Mouse (Mus musculus) lung, embryonic 14.5 days (tissue): ENCODE measurements at regions not wholly inside any gene's neighbourhood (a gene's known extent, or its start where the extent isn't known, plus 50 kb on each side); places are given as distances from the start of the nearest gene placed in this dataset.

ENCODE experiments used
- ATAC-seq: fragments of 200-750 bp; cut with Nextera tagmentation; 2 replicates; pipeline ENCODE4 v1.8.0; 2017; ENCODE audit warnings: mild to moderate bottlenecking, moderate TSS enrichment, moderate library complexity; ENCODE audit not compliant: insufficient read depth
- DNase-seq: peaks from one replicate; pipeline ENCODE4 v3.0.0-alpha.2; 2015
- H3K27ac ChIP-seq: fragments of 300-500 bp; sonication (generic); 2 replicates; pipeline ENCODE4 v1.5.1; 2014; ENCODE audit warnings: low read depth, mild to moderate bottlenecking, moderate library complexity
- H3K27me3 ChIP-seq: fragments of 300-500 bp; sonication (generic); 2 replicates; pipeline ENCODE4 v1.6.1; 2014; ENCODE audit warnings: low read length, control low read depth; ENCODE audit not compliant: insufficient read depth
- H3K36me3 ChIP-seq: fragments of 300-500 bp; sonication (generic); 2 replicates; pipeline ENCODE4 v1.6.1; 2014; ENCODE audit warnings: control low read depth; ENCODE audit not compliant: insufficient read depth
- H3K4me1 ChIP-seq: fragments of 300-500 bp; sonication (generic); 2 replicates; pipeline ENCODE4 v1.6.1; 2014; ENCODE audit warnings: antibody characterized with exemption, control low read depth; ENCODE audit not compliant: insufficient read depth
- H3K4me2 ChIP-seq: fragments of 300-500 bp; sonication (generic); 2 replicates; pipeline ENCODE4 v1.6.1; 2014; ENCODE audit warnings: mild to moderate bottlenecking
- H3K4me3 ChIP-seq: fragments of 300-500 bp; sonication (generic); 2 replicates; pipeline ENCODE4 v1.5.1; 2014; ENCODE audit warnings: low read depth, low read length
- H3K9ac ChIP-seq: fragments of 300-500 bp; sonication (generic); 2 replicates; pipeline ENCODE4 v1.6.1; 2014
- H3K9me3 ChIP-seq: fragments of 300-500 bp; sonication (generic); 2 replicates; pipeline ENCODE4 v1.6.1; 2016; ENCODE audit warnings: low read depth, low read length, control low read depth
- CTCF ChIP-seq: IDR thresholded peaks from 2 replicates; pipeline ENCODE4 v1.5.1; 2016; ENCODE audit warnings: antibody characterized with exemption, low read depth
- WGBS: fragments of 180-500 bp; shearing (Covaris S2); extraction: QIAGEN DNeasy Blood & Tissue Kit; methylation state at CpG from one replicate; pipeline ENCODE4 v1.1.7; 2014; 5-methylcytosine and 5-hydroxymethylcytosine counted together

DNA sequence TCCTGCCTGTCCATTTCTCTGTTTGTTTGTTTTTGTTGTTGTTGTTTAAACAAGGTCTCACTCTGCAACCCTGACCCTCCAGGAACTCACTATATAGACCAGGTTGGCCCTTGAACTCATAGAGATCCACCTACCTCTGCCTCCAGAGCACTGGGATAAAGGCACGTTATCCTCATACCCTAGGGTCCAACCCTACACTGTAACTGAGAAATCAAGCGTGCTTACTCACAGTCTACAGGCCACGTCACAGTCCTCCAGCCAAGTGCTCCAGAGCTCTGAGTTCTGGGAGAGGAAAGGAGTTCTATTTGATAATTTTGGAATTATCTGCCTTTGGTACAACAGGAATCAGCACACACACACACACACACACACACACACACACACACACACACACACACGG is 76.6 kb upstream of the Hes1 start:
- Histone ChIP-seq H3K4me2 (no peak overlapping the region), H3K36me3 (no peaks in the 10 kb centered on the region), H3K27ac (no peak overlapping the region), H3K4me1 (no peaks in the 10 kb centered on the region), H3K9ac (no peak overlapping the region), H3K9me3 (no peaks in the 10 kb centered on the region), H3K27me3 (no peaks in the 10 kb centered on the region), H3K4me3 (no peak overlapping the region)
- no peak for ATAC-seq
- TF ChIP-seq CTCF = no peak
- DNase-seq = no peak
- WGBS = 92% methylated on average over 4 of the region's 4 CpGs

DNA sequence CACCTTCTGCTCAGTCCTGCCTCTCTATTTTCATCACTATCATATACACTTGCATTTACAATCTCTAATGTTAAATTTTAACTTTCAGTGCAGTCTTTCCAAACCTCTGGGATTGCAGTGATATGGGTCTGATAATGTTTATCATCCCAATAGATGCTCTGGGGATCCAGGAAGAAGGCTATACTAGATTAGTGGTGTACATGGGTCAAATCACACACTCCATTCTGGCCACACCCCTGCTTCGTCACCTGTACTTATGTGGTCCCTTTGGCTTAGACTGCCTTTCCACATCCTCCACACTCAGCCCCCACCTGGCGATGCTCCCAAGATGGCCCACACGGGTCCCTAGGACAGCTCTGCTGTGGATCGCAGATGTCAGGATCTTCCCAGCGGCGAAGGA is 76.2 kb upstream of the Hes1 start:
- ATAC-seq = no peak
- DNase-seq = no peak
- no peaks in the 10 kb centered on the region for H3K4me1 ChIP-seq
- H3K4me2 ChIP-seq = no peak overlapping the region
- no peaks in the 10 kb centered on the region for H3K9me3 ChIP-seq
- H3K4me3 ChIP-seq = no peak overlapping the region
- no peak overlapping the region for H3K27ac ChIP-seq
- no peaks in the 10 kb centered on the region for H3K27me3 ChIP-seq
- no peak for TF ChIP-seq CTCF
- H3K36me3 ChIP-seq = no peaks in the 10 kb centered on the region
- no peak overlapping the region for H3K9ac ChIP-seq
- 90% methylated on average over 6 of the region's 6 CpGs for WGBS

DNA sequence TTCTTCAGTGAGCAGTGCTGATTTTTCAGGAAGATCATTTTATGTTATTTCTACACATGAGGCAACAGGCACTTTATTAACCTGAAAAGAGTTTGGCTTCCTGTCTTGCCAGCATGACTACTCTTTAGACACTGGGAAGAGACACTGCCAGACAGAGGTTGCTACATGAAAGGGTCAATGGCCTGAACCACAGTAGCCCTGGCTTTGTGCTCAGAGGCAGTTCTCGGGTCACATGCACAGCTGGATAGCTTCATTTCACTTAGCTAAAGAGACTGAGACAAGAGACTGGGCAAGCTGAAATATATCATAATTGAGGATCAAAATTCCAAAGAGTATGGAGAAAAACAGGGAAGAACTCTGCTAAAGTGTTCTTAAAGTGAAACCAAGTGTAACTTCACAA is 74.9 kb upstream of the Hes1 start:
- ATAC-seq (no peak), DNase-seq (no peak)
- Histone ChIP-seq H3K4me3 (no peak overlapping the region), H3K4me1 (no peaks in the 10 kb centered on the region), H3K27me3 (no peaks in the 10 kb centered on the region), H3K4me2 (no peak overlapping the region), H3K36me3 (no peaks in the 10 kb centered on the region), H3K27ac (no peak overlapping the region), H3K9ac (no peak overlapping the region), H3K9me3 (no peaks in the 10 kb centered on the region)
- TF ChIP-seq CTCF = no peak
- 37% methylated on average over 1 of the region's 1 CpGs for WGBS

DNA sequence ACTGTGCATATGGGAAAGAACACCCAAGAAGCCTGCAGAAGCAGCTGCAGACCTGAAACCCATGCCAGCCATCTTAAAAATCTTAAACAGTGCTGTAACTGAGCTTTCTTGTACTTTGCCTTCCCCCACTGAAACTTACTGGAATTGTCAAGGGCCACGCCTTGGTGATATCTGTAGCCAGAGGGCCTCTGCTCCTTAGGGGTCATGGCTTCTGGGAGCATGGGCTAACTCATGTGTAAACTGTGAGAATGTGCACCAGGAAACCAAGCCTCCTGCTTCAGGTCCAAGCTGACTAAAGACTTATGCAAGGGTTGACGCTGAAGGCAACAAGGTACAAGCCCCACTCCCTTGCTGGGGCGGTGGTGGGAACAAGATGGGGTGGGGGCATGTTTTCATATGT is 73.8 kb upstream of the Hes1 start:
- ATAC-seq (no peak), DNase-seq (no peak)
- Histone ChIP-seq H3K4me2 (no peak overlapping the region), H3K27me3 (no peaks in the 10 kb centered on the region), H3K9ac (no peak overlapping the region), H3K4me3 (no peak overlapping the region), H3K9me3 (no peaks in the 10 kb centered on the region), H3K36me3 (no peaks in the 10 kb centered on the region), H3K4me1 (no peaks in the 10 kb centered on the region), H3K27ac (no peak overlapping the region)
- WGBS = 80% methylated on average over 3 of the region's 3 CpGs
- no peak for TF ChIP-seq CTCF

DNA sequence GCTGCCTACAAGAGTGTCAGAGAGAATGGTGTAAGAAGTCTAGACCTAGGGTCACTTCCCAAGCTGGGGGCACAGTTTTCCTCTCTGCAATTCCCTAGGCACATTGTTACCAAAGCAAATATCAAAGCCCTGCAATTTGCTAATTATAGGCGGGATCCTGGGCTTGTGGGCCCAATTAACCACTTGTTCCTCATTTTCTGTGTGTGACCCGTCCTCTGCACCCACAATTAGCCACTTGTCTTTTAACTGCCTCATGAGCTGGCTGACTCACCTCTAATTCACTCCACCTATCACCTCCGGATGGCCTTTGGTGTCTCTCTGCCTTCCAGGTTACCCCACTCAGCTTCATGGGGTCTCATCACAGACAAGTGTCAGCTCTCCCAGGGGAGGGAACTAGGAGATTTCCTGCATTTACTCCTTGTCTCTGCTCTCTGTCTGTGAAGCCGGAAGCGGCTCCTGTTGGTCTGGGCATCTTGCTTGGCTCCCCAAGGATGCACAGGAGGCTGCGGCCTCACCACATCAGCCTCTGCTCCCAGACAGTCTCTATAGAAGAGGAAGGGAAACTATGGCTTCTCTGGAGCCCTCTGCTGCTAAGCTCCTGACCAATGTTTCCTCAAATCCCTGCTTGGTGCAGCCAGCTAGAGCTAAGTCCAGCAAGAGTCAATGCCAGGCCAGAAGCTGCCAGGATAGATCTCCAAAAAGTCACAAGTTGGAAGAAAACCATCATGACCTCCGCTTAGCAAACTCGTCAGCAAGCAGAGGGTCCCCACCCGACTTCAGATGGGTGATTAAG is 73.2 kb upstream of the Hes1 start:
- H3K4me2 ChIP-seq = no peak overlapping the region
- 80% methylated on average over 9 of the region's 9 CpGs for WGBS
- no peak overlapping the region for H3K9ac ChIP-seq
- H3K36me3 ChIP-seq = no peaks in the 10 kb centered on the region
- H3K27ac ChIP-seq = no peak overlapping the region
- H3K4me3 ChIP-seq = no peak overlapping the region
- no peak for TF ChIP-seq CTCF
- 0 out of 2 replicates have a peak, but pooled peaks cover 3% of the 10 kb centered on the region for H3K4me1 ChIP-seq
- ATAC-seq = no peak
- no peaks in the 10 kb centered on the region for H3K27me3 ChIP-seq
- H3K9me3 ChIP-seq = no peaks in the 10 kb centered on the region
- DNase-seq = no peak

DNA sequence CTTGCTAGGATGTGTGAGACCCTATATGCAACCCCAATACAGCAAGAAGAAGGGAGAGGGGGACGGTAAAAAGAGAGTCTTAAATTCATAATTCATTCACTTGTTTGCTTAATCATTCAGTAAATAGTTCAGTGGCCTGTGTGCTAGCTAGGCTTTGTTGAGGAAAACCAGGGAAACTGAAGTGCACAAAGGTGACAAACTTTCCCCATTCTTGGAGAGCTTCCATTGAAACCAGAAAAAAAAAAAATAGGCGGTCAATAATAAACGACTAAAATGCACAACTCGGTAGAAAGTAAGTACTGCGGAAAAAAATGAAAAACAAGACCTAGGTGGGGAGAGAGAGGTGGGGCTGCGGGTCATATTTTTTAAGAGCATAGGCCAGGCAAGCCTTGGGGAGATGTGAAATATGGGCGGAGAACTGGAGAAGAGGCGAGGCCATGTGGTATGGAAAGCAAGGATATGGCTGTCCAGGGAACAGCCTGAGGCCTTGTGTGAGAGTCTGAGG is 72.3 kb upstream of the Hes1 start:
- no peak for TF ChIP-seq CTCF
- H3K4me3 ChIP-seq = no peak overlapping the region
- H3K9me3 ChIP-seq = no peaks in the 10 kb centered on the region
- H3K27ac ChIP-seq = no peak overlapping the region
- no peak for DNase-seq
- no peak for ATAC-seq
- WGBS = 75% methylated on average over 8 of the region's 8 CpGs
- no peaks in the 10 kb centered on the region for H3K36me3 ChIP-seq
- 0 out of 2 replicates have a peak, but pooled peaks cover 7% of the 10 kb centered on the region for H3K4me1 ChIP-seq
- no peak overlapping the region for H3K9ac ChIP-seq
- no peaks in the 10 kb centered on the region for H3K27me3 ChIP-seq
- H3K4me2 ChIP-seq = no peak overlapping the region

DNA sequence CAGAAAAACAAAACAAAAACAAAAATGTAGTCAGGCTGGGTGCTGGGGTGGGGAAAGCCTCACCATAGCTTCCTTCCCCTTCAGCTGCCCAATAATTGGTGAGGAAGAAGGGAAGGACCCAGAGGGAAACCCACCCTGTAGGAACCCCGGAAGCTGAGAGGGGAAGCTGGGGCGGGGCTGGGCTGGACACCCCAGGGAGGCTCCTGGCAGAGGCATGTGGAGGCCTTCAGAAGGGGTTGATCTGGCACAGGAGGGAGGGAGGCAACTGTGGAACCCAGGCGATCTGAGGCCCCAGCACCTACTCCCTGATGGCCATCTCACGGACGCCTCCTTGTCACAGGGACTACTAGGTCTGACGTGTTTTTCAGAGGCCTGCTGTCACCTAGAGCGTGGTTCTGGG is 71.1 kb upstream of the Hes1 start:
- 72% methylated on average over 7 of the region's 7 CpGs for WGBS

More for the DNA sequence above, 71.1 kb upstream of the Hes1 start:
- DNase-seq (no peak), ATAC-seq (no peak)
- Histone ChIP-seq H3K9ac (no peak overlapping the region), H3K9me3 (no peaks in the 10 kb centered on the region), H3K4me1 (0 out of 2 replicates have a peak, but pooled peaks cover 7% of the 10 kb centered on the region), H3K27ac (no peak overlapping the region), H3K27me3 (no peaks in the 10 kb centered on the region), H3K4me3 (no peak overlapping the region), H3K4me2 (no peak overlapping the region), H3K36me3 (no peaks in the 10 kb centered on the region)
- TF ChIP-seq CTCF = no peak
